Mouse (Mus musculus): ENCODE results near the gene Rassf2.

Gene Rassf2

GRCm38 (mm10) chr2:132005445-132005844 is 24.6 kb downstream of the Rassf2 start:
- DNase-seq (ENCODE audit: low read depth, low spot score), result peak; percentile 64

- DNase-seq (ENCODE audit: low read depth, low spot score), result no peak
Observed at GRCm38 (mm10) chr2:132004495-132005136, 25.4 kb downstream of the Rassf2 start.

GRCm38 (mm10) chr2:132003916-132004315 is 26.1 kb downstream of the Rassf2 start:
- DNase-seq (ENCODE audit: low read depth, low spot score), result no peak

GRCm38 (mm10) chr2:132001696-132002334 is 28.2 kb downstream of the Rassf2 start:
- no peak for DNase-seq (ENCODE audit: low read depth, low spot score)

- DNase-seq (ENCODE audit: low read depth, low spot score), result no peak
Observed at GRCm38 (mm10) chr2:131997356-131997755, 32.7 kb downstream of the Rassf2 start.

- DNase-seq (ENCODE audit: low read depth, low spot score), result no peak
Observed at GRCm38 (mm10) chr2:131996369-131996768, 33.7 kb downstream of the Rassf2 start.

GRCm38 (mm10) chr2:131995742-131996141 is 34.3 kb downstream of the Rassf2 start:
- DNase-seq (ENCODE audit: low read depth, low spot score), result no peak

GRCm38 (mm10) chr2:131994971-131995370 is 35.1 kb downstream of the Rassf2 start:
- no peak for DNase-seq (ENCODE audit: low read depth, low spot score)

GRCm38 (mm10) chr2:131993563-131994088 is 36.4 kb downstream of the Rassf2 start:
- DNase-seq (ENCODE audit: low read depth, low spot score), result no peak

- DNase-seq (ENCODE audit: low read depth, low spot score), result no peak
Observed at GRCm38 (mm10) chr2:131993151-131993550, 36.9 kb downstream of the Rassf2 start.

GRCm38 (mm10) chr2:131992487-131992886 is 37.6 kb downstream of the Rassf2 start:
- DNase-seq (ENCODE audit: low read depth, low spot score), result no peak

GRCm38 (mm10) chr2:131988550-131988949 is 41.5 kb downstream of the Rassf2 start:
- no peak for DNase-seq (ENCODE audit: low read depth, low spot score)

- no peak for DNase-seq (ENCODE audit: low read depth, low spot score)
Observed at GRCm38 (mm10) chr2:131987950-131988349, 42.1 kb downstream of the Rassf2 start.

GRCm38 (mm10) chr2:131982546-131983196 is 47.4 kb downstream of the Rassf2 start:
- DNase-seq (ENCODE audit: low read depth, low spot score), result peak; percentile 68

GRCm38 (mm10) chr2:131980866-131981265 is 49.2 kb downstream of the Rassf2 start:
- no peak for DNase-seq (ENCODE audit: low read depth, low spot score)

GRCm38 (mm10) chr2:131976663-131977062 is 53.4 kb downstream of the Rassf2 start:
- DNase-seq (ENCODE audit: low read depth, low spot score), result no peak

- DNase-seq (ENCODE audit: low read depth, low spot score), result no peak
Observed at GRCm38 (mm10) chr2:131971098-131971497, 59.0 kb downstream of the Rassf2 start.

GRCm38 (mm10) chr2:131970597-131970996 is 59.5 kb downstream of the Rassf2 start:
- DNase-seq (ENCODE audit: low read depth, low spot score), result no peak

GRCm38 (mm10) chr2:131961671-131962070 is 68.4 kb downstream of the Rassf2 start:
- DNase-seq (ENCODE audit: low read depth, low spot score), result no peak

GRCm38 (mm10) chr2:131957731-131958222 is 72.3 kb downstream of the Rassf2 start:
- DNase-seq (ENCODE audit: low read depth, low spot score), result peak; percentile 18

GRCm38 (mm10) chr2:131956336-131957256 is 73.5 kb downstream of the Rassf2 start:
- no peak for DNase-seq (ENCODE audit: low read depth, low spot score)

All from skeletal muscle tissue, adult 2 months (tissue).